Mouse (Mus musculus): ENCODE measurements around the gene Gm28053.

DNA sequence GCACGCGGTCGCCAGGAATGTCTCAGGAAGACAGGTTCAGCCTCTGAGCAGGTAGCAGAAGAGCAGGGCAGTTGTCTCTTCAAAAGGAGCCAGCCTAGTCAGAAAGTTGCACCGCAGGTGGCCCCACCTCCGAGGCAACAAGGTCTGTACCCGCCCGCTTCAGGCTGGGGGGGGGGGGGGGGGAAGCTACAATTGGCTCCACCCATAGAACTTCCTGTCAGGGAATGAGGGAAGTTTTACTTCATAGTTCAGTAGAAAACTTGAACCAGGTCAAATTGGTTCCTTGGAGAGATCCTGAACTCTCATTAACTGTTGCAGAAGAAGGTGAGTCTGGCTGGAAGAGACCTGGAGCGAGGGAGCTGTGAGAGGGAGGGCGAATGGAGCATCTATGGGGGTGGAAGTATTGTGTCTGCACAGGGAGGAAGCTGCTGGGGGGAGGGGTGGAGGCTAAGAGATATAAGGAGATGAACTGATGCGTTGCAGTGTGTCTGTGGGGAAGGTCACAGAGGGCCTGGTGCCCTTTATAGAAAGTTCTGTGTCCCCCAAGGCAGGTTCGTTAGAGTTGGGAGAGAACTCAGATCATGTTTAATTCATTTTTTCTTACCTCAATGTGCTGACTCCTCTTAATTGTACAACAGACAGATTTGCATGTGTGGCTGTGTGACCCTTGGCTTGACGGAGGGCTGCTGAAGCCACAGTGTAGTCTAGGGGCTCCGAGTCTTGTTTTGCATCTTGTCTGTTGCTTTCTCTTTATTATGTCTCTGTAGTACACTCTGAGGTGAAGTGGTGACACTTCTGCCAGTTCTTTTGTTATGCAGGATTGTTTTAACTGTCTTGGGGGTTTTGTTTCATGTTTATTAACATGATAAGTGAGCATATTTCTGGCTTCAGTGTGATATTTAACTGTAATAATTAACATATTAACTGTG lies 42.2 kb upstream of the Gm28053 start, which contains the start of gene Gimap9:
- TF ChIP-seq CTCF (IDR thresholded peaks at IDR 0.05; ENCODE audit: low read depth, low read length) (no peak), POLR2A (IDR thresholded peaks at IDR 0.05; ENCODE audit: extremely low read depth, insufficient read depth, low read length) (0 out of 2 replicates have a peak, but pooled peaks have one; percentile 39)
